Mouse (Mus musculus): ENCODE results near the gene Mfrp. TPM values are rescaled to one million over a fixed set of nuclear protein-coding genes. Genes with fewer than 3 reads are reported as not detected.
A peak's percentile ranks its signal among the peaks of the same experiment; 100 is the strongest.

The Mfrp gene
- polyA plus RNA-seq (2015; fragmentation: Nextera tagmentation; extraction: Ambion mirVana): 0.10 and 0.20 TPM in 2 replicates

GRCm38 (mm10) chr9:44101490-44101889, at the start of gene Mfrp:
Gene Mfrp, plus strand, starts transcription at chr9:44101729.
- Histone ChIP-seq H3K4me3 (no peak within 1 kb of the TSS), H3K36me3 (peaks cover 27% of the 10 kb centered on the region; the same call in 1 of the 2 replicates), H3K27me3 (no peaks in the 10 kb centered on the region), H3K27ac (no peak within 1 kb of the TSS), H3K4me2 (no peak within 1 kb of the TSS), H3K9ac (no peak within 1 kb of the TSS), H3K9me3 (no peaks in the 10 kb centered on the region), H3K4me1 (peaks cover 8% of the 10 kb centered on the region)
- no peak for ATAC-seq (ENCODE audit: insufficient number of reproducible peaks, low FRiP score, low TSS enrichment, low read depth)
- 56% methylated on average over 9 of the region's 9 CpGs for WGBS

DNA sequence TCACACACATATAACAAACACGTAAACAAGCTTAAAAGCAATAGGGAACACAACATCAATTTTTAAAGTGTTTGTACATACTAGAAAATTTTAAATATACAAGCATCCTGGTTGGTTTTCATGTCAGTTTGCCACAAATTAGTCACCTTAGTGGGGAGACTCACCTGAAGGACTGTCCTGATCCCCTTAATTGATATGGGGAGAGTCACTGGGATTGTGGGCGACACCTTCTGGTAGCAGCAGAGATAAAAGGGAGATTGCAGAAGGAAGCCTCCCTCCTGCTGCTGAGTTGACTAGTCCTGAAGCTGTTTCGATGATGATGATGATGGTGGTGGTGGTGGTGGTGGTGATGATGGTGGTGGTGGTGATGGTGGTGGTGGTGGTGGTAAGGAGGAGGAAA, 48.7 kb upstream of the Mfrp start:
- Histone ChIP-seq H3K36me3 (no peaks in the 10 kb centered on the region), H3K4me1 (no peaks in the 10 kb centered on the region), H3K27ac (no peak overlapping the region), H3K9me3 (no peaks in the 10 kb centered on the region), H3K4me3 (no peak overlapping the region), H3K9ac (no peak overlapping the region), H3K27me3 (no peaks in the 10 kb centered on the region), H3K4me2 (no peak overlapping the region)
- no peak for ATAC-seq (ENCODE audit: insufficient number of reproducible peaks, low FRiP score, low TSS enrichment, low read depth)
- 60% methylated on average over 3 of the region's 3 CpGs for WGBS

- Histone ChIP-seq H3K9ac (no peak overlapping the region), H3K4me2 (no peak overlapping the region), H3K36me3 (no peaks in the 10 kb centered on the region), H3K4me3 (no peak overlapping the region), H3K27me3 (no peaks in the 10 kb centered on the region), H3K4me1 (no peaks in the 10 kb centered on the region), H3K27ac (no peak overlapping the region), H3K9me3 (no peaks in the 10 kb centered on the region)
- 57% methylated on average over 1 of the region's 1 CpGs for WGBS
- no peak for ATAC-seq (ENCODE audit: insufficient number of reproducible peaks, low FRiP score, low TSS enrichment, low read depth)
These were observed 47.6 kb upstream of the Mfrp start for GRCm38 (mm10) chr9:44053936-44054335.

DNA sequence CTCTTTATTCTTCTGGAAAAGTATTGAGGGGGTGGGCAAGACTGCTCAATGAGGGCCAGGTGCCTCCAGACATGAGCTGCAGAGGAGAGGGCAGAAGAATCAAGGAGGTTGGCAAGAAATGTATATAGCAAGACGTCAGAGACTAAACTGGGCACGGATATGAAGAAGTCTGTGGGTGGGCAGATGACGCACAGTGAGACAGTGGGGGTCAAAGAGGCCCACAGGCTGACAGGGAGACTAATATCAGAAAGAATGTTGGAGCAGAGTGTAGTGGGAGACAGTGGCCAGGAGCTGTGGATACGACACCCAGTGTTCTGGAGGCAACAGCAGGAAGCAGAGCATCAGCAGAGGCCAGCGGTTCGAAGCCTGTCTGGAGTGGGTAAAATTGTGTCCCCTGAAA, 42.9 kb upstream of the Mfrp start:
- Histone ChIP-seq H3K4me3 (no peak overlapping the region), H3K4me2 (no peak overlapping the region), H3K36me3 (no peaks in the 10 kb centered on the region), H3K9me3 (no peaks in the 10 kb centered on the region), H3K27me3 (no peaks in the 10 kb centered on the region), H3K27ac (no peak overlapping the region), H3K9ac (no peak overlapping the region), H3K4me1 (no peaks in the 10 kb centered on the region)
- ATAC-seq (ENCODE audit: insufficient number of reproducible peaks, low FRiP score, low TSS enrichment, low read depth): no peak
- WGBS: 78% methylated on average over 6 of the region's 6 CpGs

DNA sequence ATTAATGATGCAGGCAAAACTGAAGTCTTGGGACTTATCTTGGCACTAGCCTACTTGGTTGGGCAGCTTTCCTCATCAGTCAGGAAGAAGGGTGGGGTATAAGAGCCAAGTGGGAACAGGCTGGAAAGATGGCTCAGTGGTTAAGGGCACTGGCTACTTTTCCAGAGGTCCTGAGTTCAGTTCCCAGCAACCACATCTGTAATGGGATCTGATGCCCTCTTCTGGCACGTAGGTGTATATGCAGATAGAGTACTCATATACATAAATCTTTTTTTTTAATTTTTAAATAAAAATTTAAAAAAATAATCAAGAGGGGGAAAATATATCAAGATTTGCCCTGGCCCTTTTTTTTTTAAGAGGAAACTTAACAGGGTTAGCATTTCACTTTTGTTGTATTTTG, 36.4 kb upstream of the Mfrp start:
- no peak for ATAC-seq (ENCODE audit: insufficient number of reproducible peaks, low FRiP score, low TSS enrichment, low read depth)
- Histone ChIP-seq H3K36me3 (no peaks in the 10 kb centered on the region), H3K9ac (no peak overlapping the region), H3K4me2 (no peak overlapping the region), H3K9me3 (no peaks in the 10 kb centered on the region), H3K27ac (no peak overlapping the region), H3K4me1 (peaks cover 16% of the 10 kb centered on the region), H3K27me3 (peaks cover 1% of the 10 kb centered on the region; the same call in 1 of the 2 replicates), H3K4me3 (no peak overlapping the region)
- 32% methylated on average over 1 of the region's 1 CpGs for whole genome bisulfite sequencing

- Histone ChIP-seq H3K36me3 (no peaks in the 10 kb centered on the region), H3K27me3 (peaks cover 7% of the 10 kb centered on the region; the same call in 1 of the 2 replicates), H3K27ac (peak within 1 kb of the TSS; percentile 11; the same call in 1 of the 2 replicates), H3K9ac (peak within 1 kb of the TSS; percentile 55), H3K4me3 (peak within 1 kb of the TSS; percentile 57), H3K9me3 (no peaks in the 10 kb centered on the region), H3K4me2 (peak within 1 kb of the TSS; percentile 94), H3K4me1 (peaks cover 29% of the 10 kb centered on the region)
- under 1% methylated on average over 38 of the region's 38 CpGs for WGBS
- ATAC-seq (ENCODE audit: insufficient number of reproducible peaks, low FRiP score, low TSS enrichment, low read depth): peak; percentile 92
These were observed 34.7 kb upstream of the Mfrp start, which contains the start of gene Usp2 for GRCm38 (mm10) chr9:44066785-44067225. Gene Usp2, plus strand, starts transcription at chr9:44067021.

GRCm38 (mm10) chr9:44067241-44067959, 34.1 kb upstream of the Mfrp start:
- H3K4me3 ChIP-seq: peak overlapping the region; percentile 57
- 6% methylated on average over 15 of the region's 15 CpGs for WGBS
- H3K9ac ChIP-seq: peak overlapping the region; percentile 55

GRCm38 (mm10) chr9:44067960-44068330, 33.6 kb upstream of the Mfrp start:
- no peaks in the 10 kb centered on the region for H3K9me3 ChIP-seq
- WGBS: 67% methylated on average over 6 of the region's 6 CpGs
- H3K27ac ChIP-seq: no peak overlapping the region
- no peak for ATAC-seq (ENCODE audit: insufficient number of reproducible peaks, low FRiP score, low TSS enrichment, low read depth)
- no peak overlapping the region for H3K9ac ChIP-seq
- peaks cover 7% of the 10 kb centered on the region; the same call in 1 of the 2 replicates for H3K27me3 ChIP-seq
- peaks cover 41% of the 10 kb centered on the region for H3K4me1 ChIP-seq
- H3K4me3 ChIP-seq: peak overlapping the region; percentile 57; the same call in 1 of the 2 replicates
- H3K36me3 ChIP-seq: no peaks in the 10 kb centered on the region
- H3K4me2 ChIP-seq: peak overlapping the region; percentile 94; the same call in 1 of the 2 replicates

More at GRCm38 (mm10) chr9:44067241-44067959, 34.1 kb upstream of the Mfrp start:
- no peaks in the 10 kb centered on the region for H3K36me3 ChIP-seq
- peak overlapping the region; percentile 94 for H3K4me2 ChIP-seq
- peaks cover 35% of the 10 kb centered on the region for H3K4me1 ChIP-seq
- H3K27me3 ChIP-seq: peaks cover 7% of the 10 kb centered on the region; the same call in 1 of the 2 replicates
- ATAC-seq (ENCODE audit: insufficient number of reproducible peaks, low FRiP score, low TSS enrichment, low read depth): peak; percentile 55
- H3K27ac ChIP-seq: peak overlapping the region; percentile 11; the same call in 1 of the 2 replicates
- H3K9me3 ChIP-seq: no peaks in the 10 kb centered on the region

DNA sequence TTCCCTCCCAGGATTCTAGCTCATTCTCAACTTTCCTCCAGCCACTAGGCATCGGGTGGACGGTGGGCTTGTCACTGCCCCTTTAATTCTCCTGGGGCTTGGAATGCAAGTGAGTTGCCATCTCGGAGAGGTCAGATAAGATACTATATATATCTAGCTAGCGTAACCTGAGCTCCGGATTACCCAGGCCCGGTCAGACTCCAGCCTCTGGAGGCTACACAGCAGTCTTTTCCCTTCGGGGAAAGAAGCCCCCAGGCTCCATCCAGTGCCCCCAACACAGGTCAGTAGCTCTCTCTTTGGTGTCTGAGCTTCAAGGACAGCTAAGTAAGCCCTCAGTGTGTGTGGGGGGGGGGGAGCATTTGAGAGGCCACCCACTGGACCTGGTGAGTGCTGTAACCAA, 32.3 kb upstream of the Mfrp start:
- H3K27me3 ChIP-seq: peaks cover 7% of the 10 kb centered on the region; the same call in 1 of the 2 replicates
- H3K36me3 ChIP-seq: no peaks in the 10 kb centered on the region
- no peaks in the 10 kb centered on the region for H3K9me3 ChIP-seq
- H3K4me2 ChIP-seq: no peak overlapping the region
- no peak overlapping the region for H3K27ac ChIP-seq
- WGBS: 24% methylated on average over 7 of the region's 7 CpGs
- H3K4me1 ChIP-seq: peaks cover 46% of the 10 kb centered on the region
- ATAC-seq (ENCODE audit: insufficient number of reproducible peaks, low FRiP score, low TSS enrichment, low read depth): no peak
- H3K9ac ChIP-seq: no peak overlapping the region
- H3K4me3 ChIP-seq: no peak overlapping the region

DNA sequence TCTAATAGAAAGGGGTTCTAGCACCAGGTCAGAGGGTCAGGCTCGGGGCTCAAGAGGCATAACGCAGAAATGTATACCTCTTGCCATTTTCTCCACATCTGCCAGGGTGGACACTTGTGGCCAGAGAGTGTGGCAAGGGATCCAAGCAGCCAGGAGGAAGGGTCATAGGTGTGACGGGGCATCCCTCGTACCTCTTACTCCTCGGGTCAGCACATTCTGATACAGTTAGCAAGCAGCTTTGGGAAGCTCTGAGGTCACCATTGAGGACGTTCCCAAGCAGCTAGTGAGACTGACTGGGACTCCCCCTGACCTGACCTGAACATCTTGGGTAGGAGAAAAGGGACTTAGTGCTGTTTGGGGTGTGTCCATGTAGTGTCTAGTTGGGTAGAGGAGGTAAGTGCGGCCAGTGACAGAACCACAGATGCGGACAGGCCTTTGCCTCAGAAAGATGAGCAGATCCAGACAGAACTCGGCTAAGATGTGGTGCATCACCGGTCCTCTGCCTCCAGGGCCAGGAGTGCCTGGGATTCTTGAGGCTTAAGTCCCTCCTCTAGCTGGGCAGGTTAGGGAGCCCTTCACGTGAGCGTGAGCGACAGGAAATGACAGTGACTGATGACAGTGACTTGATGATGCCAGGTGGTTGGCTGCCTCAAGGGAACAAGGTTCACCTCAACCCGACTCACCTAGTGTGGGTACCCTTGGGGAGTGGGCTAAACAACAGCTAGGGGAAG, 31.3 kb upstream of the Mfrp start:
- H3K9me3 ChIP-seq: no peaks in the 10 kb centered on the region
- H3K4me1 ChIP-seq: peaks cover 46% of the 10 kb centered on the region
- 59% methylated on average over 14 of the region's 14 CpGs for WGBS
- H3K4me3 ChIP-seq: no peak overlapping the region
- ATAC-seq (ENCODE audit: insufficient number of reproducible peaks, low FRiP score, low TSS enrichment, low read depth): no peak
- no peak overlapping the region; the same call in 1 of the 2 replicates for H3K27ac ChIP-seq
- no peak overlapping the region for H3K9ac ChIP-seq
- H3K36me3 ChIP-seq: no peaks in the 10 kb centered on the region
- H3K4me2 ChIP-seq: 0 out of 2 replicates have a peak overlapping the region, but pooled peaks have one; percentile 5
- H3K27me3 ChIP-seq: peaks cover 7% of the 10 kb centered on the region; the same call in 1 of the 2 replicates

DNA sequence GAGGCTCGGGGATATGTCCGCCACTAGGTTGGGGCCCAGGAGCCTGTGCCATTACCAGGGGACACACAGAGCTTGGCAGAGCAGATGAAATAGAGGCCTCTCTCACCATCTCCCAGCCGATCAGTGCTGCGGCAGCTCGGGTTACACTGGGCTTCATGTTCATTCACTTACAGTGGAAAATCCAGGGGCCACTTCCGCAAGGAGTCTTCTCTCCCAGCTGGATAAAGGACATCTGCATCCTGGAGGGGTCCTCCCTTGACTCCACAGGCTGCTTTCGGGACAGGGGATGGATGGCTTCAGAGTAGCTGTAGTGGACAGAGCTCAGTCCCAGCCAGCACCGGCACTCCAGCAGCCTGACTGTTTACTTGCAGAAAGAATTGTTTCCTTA, 30.7 kb upstream of the Mfrp start:
- no peak for ATAC-seq (ENCODE audit: insufficient number of reproducible peaks, low FRiP score, low TSS enrichment, low read depth)
- Histone ChIP-seq H3K27ac (no peak overlapping the region), H3K27me3 (peaks cover 7% of the 10 kb centered on the region; the same call in 1 of the 2 replicates), H3K36me3 (no peaks in the 10 kb centered on the region), H3K9ac (no peak overlapping the region), H3K4me3 (no peak overlapping the region), H3K4me1 (peaks cover 46% of the 10 kb centered on the region), H3K4me2 (peak overlapping the region; percentile 5; the same call in 1 of the 2 replicates), H3K9me3 (no peaks in the 10 kb centered on the region)
- WGBS: 29% methylated on average over 8 of the region's 8 CpGs

Data from limb, embryonic 15.5 days (tissue).